Mouse (Mus musculus): ENCODE measurements around the gene Zswim4. TPM values are rescaled to one million over a fixed set of nuclear protein-coding genes. Genes with fewer than 3 reads are reported as not detected.

Gene Zswim4
- polyA plus RNA-seq, 2 experiments, result 0.74 to 1.9 TPM

DNA sequence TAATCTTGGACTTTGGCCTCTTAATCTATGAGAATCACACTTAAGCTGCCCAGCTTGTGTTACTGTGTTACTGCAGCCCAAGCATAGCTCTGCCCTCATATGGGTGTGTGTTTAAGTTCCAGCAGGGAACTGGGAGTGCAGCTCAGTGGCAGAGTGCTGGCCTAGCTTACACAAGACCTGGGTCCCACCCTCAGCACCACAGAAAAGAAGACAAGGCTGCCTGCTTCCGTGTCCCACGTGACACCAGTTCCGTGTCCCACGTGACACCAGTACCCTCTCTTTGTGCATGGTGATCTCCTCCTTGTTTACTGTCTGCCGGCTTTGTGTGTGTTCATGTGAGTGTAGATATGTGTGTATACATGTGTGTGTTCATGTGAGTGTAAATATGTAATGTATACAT is 18.7 kb downstream of the Zswim4 start:
- no peaks in the 10 kb centered on the region for H3K36me3 ChIP-seq (replicated peaks; ENCODE audit: control insufficient read depth, insufficient read depth, low read depth)
- no peaks in the 10 kb centered on the region for H3K9me3 ChIP-seq (ENCODE audit: control insufficient read depth, low read length)
- H3K4me1 ChIP-seq (replicated peaks; ENCODE audit: control insufficient read depth in 2 of 2, insufficient read depth in 2 of 2, low read length in 1 of 2), result no peaks in the 10 kb centered on the region
- ATAC-seq (ENCODE audit: insufficient read depth), result no peak
- H3K4me3 ChIP-seq (ENCODE audit: insufficient read depth in 1 of 2, low read depth in 2 of 2, low read length in 2 of 2), result no peak overlapping the region
- H3K27ac ChIP-seq, result no peak overlapping the region
- no peak overlapping the region for H3K9ac ChIP-seq (replicated peaks)
- no peak overlapping the region for H3K4me2 ChIP-seq (ENCODE audit: low read depth)
- no peaks in the 10 kb centered on the region for H3K27me3 ChIP-seq (ENCODE audit: control insufficient read depth, insufficient read depth, low read length)
- WGBS (ENCODE audit: insufficient replicate concordance), result 76% methylated on average over 5 of the region's 5 CpGs
- no peak for TF ChIP-seq EP300 (IDR thresholded peaks at IDR 0.05; ENCODE audit: low read depth)
- TF ChIP-seq CTCF (IDR thresholded peaks at IDR 0.05; ENCODE audit: low read depth), result no peak
- DNase-seq (ENCODE audit: low read depth in 3 of 3, low spot score in 3 of 3), result no peak

DNA sequence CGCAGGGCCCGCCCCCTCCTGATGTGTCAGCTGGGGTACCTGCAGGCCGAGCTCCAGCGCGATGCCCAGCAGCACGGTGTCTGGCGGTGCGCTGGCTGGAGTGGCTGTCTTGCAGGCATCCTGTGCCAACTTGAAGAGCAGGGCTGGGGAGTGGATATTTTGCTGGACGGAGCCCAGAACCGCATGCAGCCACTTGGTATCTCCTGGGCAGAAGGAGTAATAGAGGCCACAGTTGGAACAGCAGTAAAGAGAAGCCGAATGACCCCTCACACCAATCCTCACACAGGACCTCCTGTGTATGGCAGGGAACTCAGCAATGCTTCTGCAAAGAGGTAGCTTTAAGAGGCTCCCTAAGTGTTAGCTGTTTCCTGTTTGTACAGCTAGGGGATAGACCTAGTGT is 19.6 kb downstream of the Zswim4 start:
- WGBS (ENCODE audit: insufficient replicate concordance), result 78% methylated on average over 11 of the region's 11 CpGs
- TF ChIP-seq CTCF (IDR thresholded peaks at IDR 0.05; ENCODE audit: low read depth) (no peak), EP300 (IDR thresholded peaks at IDR 0.05; ENCODE audit: low read depth) (no peak)
- H3K36me3 ChIP-seq (replicated peaks; ENCODE audit: control insufficient read depth, insufficient read depth, low read depth), result no peaks in the 10 kb centered on the region

DNA sequence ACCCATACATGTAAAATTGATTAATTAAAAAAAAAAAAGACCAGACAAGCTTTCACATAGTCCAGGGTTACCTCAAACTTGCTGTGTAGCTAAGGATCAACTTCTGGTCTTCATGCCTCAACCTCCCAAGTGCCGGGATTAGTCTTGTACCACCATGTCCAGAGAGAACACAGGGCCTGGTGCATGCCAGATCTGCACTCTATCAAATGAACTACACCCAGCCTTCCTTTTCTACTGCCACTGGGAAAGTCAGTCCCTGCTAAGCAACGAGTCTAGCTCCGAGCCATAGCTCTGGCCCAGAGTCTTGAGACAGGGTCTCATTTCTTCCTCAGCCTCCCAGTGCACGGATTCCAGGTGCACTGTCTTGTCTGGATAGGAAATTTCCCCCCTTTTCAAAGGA is 23.6 kb downstream of the Zswim4 start:
- ATAC-seq (ENCODE audit: insufficient read depth), result no peak
- DNase-seq (ENCODE audit: low read depth in 3 of 3, low spot score in 3 of 3), result no peak
- H3K27me3 ChIP-seq (ENCODE audit: control insufficient read depth, insufficient read depth, low read length), result no peaks in the 10 kb centered on the region
- no peaks in the 10 kb centered on the region for H3K4me1 ChIP-seq (replicated peaks; ENCODE audit: control insufficient read depth in 2 of 2, insufficient read depth in 2 of 2, low read length in 1 of 2)
- TF ChIP-seq CTCF (IDR thresholded peaks at IDR 0.05; ENCODE audit: low read depth) (no peak), EP300 (IDR thresholded peaks at IDR 0.05; ENCODE audit: low read depth) (no peak)
- no peak overlapping the region for H3K4me3 ChIP-seq (ENCODE audit: insufficient read depth in 1 of 2, low read depth in 2 of 2, low read length in 2 of 2)
- H3K9me3 ChIP-seq (ENCODE audit: control insufficient read depth, low read length), result no peaks in the 10 kb centered on the region
- no peak overlapping the region for H3K9ac ChIP-seq (replicated peaks)
- H3K4me2 ChIP-seq (ENCODE audit: low read depth), result no peak overlapping the region
- 66% methylated on average over 4 of the region's 4 CpGs for WGBS (ENCODE audit: insufficient replicate concordance)
- no peaks in the 10 kb centered on the region for H3K36me3 ChIP-seq (replicated peaks; ENCODE audit: control insufficient read depth, insufficient read depth, low read depth)
- H3K27ac ChIP-seq, result no peak overlapping the region

More for the DNA sequence above, 19.6 kb downstream of the Zswim4 start:
- no peak for ATAC-seq (ENCODE audit: insufficient read depth)
- H3K4me1 ChIP-seq (replicated peaks; ENCODE audit: control insufficient read depth in 2 of 2, insufficient read depth in 2 of 2, low read length in 1 of 2), result no peaks in the 10 kb centered on the region
- no peaks in the 10 kb centered on the region for H3K9me3 ChIP-seq (ENCODE audit: control insufficient read depth, low read length)
- H3K27me3 ChIP-seq (ENCODE audit: control insufficient read depth, insufficient read depth, low read length), result no peaks in the 10 kb centered on the region
- no peak overlapping the region for H3K27ac ChIP-seq
- no peak overlapping the region for H3K9ac ChIP-seq (replicated peaks)
- no peak overlapping the region for H3K4me2 ChIP-seq (ENCODE audit: low read depth)
- DNase-seq (ENCODE audit: low read depth in 3 of 3, low spot score in 3 of 3), result no peak
- H3K4me3 ChIP-seq (ENCODE audit: insufficient read depth in 1 of 2, low read depth in 2 of 2, low read length in 2 of 2), result no peak overlapping the region

DNA sequence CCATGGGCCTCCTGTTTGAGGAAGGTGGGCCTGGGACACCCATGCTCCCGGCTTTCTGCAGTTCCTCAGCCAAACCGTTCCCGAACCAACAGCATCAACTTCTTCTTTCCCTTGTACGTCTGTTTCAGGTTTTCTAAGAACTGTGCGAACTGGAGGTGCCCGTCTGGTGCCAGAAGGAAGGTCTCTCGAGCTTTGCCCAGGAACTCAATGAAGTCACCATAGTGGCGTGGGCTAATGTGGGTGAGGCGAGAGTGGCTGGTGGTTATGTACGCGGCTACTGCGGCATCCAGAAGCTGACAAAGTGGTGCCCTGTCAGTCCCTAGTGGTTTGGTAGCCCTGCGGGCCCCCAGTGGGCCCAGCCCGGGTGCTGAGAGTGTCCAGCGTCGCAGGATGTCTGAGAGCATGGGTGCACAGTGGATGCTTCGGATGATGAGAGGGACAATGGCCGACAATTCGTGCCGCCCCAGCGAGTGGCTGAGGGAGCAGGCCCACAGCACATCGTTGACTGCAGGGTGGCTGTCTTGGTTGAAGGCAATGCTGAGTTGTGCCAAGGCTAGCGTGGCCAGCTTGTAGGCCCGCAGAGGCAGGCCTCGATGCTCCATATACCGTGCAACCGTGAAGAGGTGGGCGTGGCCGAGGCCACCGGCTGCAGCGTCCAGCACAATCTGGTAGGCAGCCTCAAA is 24.8 kb downstream of the Zswim4 start:
- no peak for DNase-seq (ENCODE audit: low read depth in 3 of 3, low spot score in 3 of 3)
- Histone ChIP-seq H3K27ac (no peak overlapping the region), H3K9me3 (ENCODE audit: control insufficient read depth, low read length) (no peaks in the 10 kb centered on the region), H3K36me3 (replicated peaks; ENCODE audit: control insufficient read depth, insufficient read depth, low read depth) (no peaks in the 10 kb centered on the region), H3K4me1 (replicated peaks; ENCODE audit: control insufficient read depth in 2 of 2, insufficient read depth in 2 of 2, low read length in 1 of 2) (no peaks in the 10 kb centered on the region), H3K4me2 (ENCODE audit: low read depth) (no peak overlapping the region), H3K27me3 (ENCODE audit: control insufficient read depth, insufficient read depth, low read length) (no peaks in the 10 kb centered on the region), H3K9ac (replicated peaks) (no peak overlapping the region), H3K4me3 (ENCODE audit: insufficient read depth in 1 of 2, low read depth in 2 of 2, low read length in 2 of 2) (no peak overlapping the region)
- TF ChIP-seq CTCF (IDR thresholded peaks at IDR 0.05; ENCODE audit: low read depth) (no peak), EP300 (IDR thresholded peaks at IDR 0.05; ENCODE audit: low read depth) (no peak)
- ATAC-seq (ENCODE audit: insufficient read depth), result no peak
- 82% methylated on average over 31 of the region's 31 CpGs for WGBS (ENCODE audit: insufficient replicate concordance)

DNA sequence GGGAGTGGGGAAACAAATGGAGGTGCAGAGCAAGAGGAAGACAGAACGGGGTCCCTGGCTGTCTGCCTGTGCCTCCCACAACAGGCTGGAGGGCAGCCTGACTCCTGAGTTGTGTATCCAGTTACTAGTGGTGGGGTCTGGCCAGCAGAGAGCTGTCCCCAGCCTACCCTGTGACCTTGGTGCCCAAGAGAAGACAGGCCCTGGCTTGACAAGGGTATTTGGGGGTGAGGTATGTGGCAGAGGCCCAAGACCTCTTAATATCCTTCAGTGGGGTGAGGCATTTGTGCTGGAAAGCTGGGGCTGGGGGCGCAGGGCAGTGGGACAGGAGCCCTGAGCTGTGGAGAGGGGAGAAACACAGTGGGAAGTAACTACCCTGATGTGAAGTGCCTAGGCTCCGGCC is 25.7 kb downstream of the Zswim4 start:
- H3K27ac ChIP-seq, result no peak overlapping the region
- no peak overlapping the region for H3K4me3 ChIP-seq (ENCODE audit: insufficient read depth in 1 of 2, low read depth in 2 of 2, low read length in 2 of 2)
- no peaks in the 10 kb centered on the region for H3K36me3 ChIP-seq (replicated peaks; ENCODE audit: control insufficient read depth, insufficient read depth, low read depth)
- ATAC-seq (ENCODE audit: insufficient read depth), result no peak
- no peaks in the 10 kb centered on the region for H3K4me1 ChIP-seq (replicated peaks; ENCODE audit: control insufficient read depth in 2 of 2, insufficient read depth in 2 of 2, low read length in 1 of 2)
- H3K4me2 ChIP-seq (ENCODE audit: low read depth), result no peak overlapping the region
- DNase-seq (ENCODE audit: low read depth in 3 of 3, low spot score in 3 of 3), result no peak
- TF ChIP-seq EP300 (IDR thresholded peaks at IDR 0.05; ENCODE audit: low read depth), result no peak
- TF ChIP-seq CTCF (IDR thresholded peaks at IDR 0.05; ENCODE audit: low read depth), result no peak
- 81% methylated on average over 3 of the region's 3 CpGs for WGBS (ENCODE audit: insufficient replicate concordance)
- H3K27me3 ChIP-seq (ENCODE audit: control insufficient read depth, insufficient read depth, low read length), result no peaks in the 10 kb centered on the region
- H3K9me3 ChIP-seq (ENCODE audit: control insufficient read depth, low read length), result no peaks in the 10 kb centered on the region
- H3K9ac ChIP-seq (replicated peaks), result no peak overlapping the region
